Mouse (Mus musculus): ENCODE measurements around the gene Plac8.

The Plac8 gene

DNA sequence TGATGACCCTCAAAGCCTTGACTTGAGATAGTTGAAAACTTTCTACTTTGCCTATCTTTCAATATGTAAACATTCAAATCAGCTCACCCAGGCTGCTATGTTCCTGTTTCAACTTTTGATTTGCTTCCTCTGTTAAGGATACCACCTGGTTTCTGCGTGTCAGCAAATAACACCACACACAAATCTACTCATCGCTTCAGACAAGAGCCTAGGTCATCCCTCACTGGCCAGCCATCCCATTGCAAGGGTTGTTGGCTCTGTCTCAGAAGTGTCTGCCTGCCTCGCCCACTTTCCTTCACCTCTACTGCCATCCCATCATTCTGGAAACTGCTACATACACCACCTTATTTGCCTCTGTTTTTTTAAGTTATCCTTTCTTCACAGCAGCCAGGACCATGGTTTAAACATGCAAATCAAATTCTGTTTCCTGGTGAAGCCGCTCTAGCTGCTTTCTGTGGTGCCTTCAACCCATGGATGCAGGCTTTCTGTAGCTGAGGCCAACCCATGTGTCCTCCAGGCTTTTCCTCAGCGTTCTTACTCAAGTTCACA, 6.9 kb upstream of the Plac8 start:
- DNase-seq = no peak

GRCm38 (mm10) chr5:100574771-100575170, 2.7 kb upstream of the Plac8 start:
- DNase-seq = no peak

DNA sequence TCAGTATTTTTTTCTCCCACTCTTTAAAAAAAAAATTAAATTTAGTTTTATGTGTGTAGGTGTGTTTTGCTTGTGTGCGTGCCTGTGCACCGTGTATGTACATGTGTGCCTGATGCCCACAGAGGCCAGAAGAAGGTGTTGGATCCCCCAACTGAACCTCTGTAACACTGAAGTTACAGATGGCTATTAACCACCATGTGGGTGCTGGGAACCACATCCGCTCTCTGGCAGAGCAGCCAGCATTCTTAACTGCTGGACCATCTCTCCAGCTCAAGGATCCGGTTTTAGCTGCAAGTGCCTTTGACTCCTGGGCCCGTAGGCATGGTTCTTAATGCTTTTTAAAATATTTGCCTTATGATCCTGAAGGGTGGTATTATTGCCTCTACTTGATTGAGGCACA, 1.2 kb upstream of the Plac8 start:
- DNase-seq = no peak

GRCm38 (mm10) chr5:100570716-100571115, 1.3 kb downstream of the Plac8 start:
- DNase-seq = no peak

GRCm38 (mm10) chr5:100569997-100570595, 1.9 kb downstream of the Plac8 start:
- no peak for DNase-seq

DNA sequence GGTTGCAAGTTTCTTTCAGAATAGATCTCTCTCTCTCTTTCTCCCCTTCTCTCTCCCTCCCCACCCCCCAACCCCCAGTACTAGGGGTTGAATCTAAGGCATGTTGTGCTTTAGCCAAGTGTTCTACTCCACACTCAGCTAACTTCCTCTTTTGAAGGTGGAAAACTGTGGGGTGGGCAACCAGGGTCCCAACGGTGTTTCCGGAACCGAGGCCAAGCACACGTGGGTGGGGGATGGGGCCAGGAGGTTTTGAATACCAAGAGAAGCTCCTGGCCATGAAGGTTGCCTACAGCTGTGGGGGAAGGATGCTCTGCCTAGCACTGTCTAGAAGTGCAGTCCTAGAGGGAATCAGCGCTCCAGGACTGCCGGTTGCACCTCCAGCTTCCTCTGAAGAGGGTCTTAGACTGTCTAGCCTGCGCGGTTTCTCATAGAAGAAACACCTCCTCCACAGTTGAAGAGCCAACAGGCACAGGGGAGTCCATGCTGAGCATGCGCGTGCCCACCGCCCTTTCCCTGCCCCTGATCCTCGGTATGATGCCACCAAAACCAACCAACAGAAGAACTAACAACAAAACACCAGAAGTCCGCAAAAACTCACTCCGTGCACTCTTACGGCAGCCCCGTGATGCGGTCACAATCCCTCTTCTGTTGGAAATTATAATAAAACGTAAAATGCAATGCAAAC, 2.7 kb downstream of the Plac8 start:
- no peak for DNase-seq

GRCm38 (mm10) chr5:100568802-100569201, 3.2 kb downstream of the Plac8 start:
- DNase-seq = no peak

GRCm38 (mm10) chr5:100568177-100568576, 3.9 kb downstream of the Plac8 start:
- no peak for DNase-seq

DNA sequence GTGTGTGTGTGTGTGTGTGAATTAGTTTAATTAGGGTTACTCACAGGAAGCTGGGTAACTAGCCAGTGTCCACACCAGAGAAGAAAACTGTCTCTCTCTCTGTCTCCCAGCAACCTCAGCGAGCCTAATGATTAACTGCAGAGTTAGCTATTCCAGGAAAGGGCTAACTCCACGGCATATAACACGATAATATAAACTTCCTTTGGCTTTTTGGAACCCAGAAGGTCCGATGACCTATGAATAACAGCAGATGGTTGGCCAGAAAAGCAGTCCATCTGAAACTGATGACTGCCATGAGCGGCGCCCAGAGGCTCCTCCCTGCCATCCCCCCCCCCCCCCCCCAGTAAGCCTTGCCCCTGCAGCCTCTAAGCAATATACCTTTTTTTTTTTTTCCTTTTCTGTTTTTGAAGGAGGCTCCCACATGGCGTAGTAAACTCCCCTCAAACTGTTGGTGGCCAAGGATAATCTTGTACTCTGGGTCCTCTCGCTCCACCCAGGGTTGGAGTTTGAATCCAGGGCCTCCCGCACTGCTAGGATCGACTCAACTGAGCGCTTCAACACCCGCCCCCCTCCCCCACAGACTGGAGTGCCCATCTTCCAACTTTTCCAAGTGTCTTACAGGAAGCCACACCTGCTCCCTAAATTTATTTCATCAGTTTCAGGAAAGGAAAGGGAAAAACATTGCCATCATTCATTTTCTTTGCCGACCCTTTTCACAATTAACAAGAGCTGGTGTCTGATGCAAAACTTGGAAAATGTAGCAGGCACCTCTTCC, 4.6 kb downstream of the Plac8 start:
- DNase-seq = no peak

- DNase-seq = no peak
Observed at GRCm38 (mm10) chr5:100566798-100567197, 5.2 kb downstream of the Plac8 start.

DNA sequence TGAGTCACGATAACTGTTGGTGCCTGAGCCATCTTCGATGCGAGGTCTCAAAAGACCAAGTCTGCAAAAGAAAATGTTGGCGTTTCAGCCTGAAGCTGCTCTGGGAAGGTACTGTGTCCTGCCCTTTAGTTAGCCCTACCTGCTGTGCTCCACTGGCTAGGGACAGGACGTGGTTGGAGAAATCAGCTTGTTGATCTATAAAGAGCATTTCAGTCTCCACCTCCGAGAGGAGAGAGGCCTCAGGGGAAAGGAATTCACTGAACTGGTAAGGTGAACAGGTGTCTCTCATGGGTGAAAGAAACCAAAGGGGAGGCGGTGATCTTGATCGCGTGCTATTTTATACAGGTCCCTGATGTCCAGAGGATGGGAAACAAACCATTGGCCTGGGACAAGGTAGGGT, 9.3 kb downstream of the Plac8 start:
- no peak for DNase-seq

DNA sequence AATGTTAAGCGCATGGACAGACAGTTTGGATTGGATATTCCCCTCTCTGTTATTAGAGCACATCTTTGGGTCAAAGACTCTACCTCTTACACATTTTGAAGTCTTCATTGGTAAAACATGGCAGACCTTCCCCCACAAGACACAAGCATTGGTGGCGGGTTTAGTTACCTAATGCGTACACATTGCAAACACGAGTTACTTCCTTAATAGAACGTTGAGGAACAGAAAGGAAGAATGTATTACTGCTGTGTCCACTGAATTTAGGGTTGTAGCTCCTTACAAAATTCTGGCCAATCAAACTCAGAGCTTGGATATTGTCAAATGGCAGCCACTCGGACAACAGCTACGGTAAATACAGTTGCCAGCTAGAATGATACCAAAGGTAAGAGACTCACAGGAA, 12.7 kb downstream of the Plac8 start:
- no peak for DNase-seq

DNA sequence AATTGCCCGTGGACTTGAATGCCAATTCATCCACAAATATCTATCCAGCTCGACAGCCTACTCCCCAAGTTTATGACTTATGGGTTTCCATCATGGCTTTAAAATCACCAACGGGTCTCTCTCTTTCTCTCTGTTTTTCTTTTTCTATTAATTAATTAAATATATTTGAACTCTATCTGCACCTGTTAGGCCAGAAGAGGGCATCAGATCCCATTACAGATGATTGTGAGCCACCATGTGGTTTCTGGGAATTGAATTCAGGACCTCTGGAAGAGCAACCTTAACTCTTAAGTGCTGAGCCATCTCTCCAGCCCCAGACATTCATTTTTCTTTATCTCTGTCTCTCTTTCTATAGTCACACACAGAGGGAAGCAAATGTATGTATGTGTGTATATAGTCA, 13.3 kb downstream of the Plac8 start:
- no peak for DNase-seq

- no peak for DNase-seq
Observed at GRCm38 (mm10) chr5:100557537-100557936, 14.5 kb downstream of the Plac8 start.

DNA sequence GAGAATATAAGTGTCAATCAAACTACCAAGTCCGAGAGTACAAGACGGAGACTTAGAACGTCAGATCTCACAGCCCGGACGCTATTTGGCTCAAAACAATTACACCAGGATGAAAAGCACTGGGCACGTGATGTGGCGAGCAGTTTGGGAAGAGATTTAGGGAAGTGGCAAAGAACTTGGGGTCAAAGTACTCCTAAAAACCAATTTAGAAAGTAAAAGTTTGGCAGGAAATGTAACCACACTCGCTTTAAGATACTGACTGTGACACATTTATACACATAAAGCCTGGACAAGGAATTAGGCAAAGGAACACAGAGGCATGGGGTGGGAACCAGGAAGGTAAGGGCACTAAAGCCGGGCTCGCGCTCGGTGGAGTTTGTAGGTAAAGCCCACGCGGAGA, 15.0 kb downstream of the Plac8 start:
- no peak for DNase-seq

GRCm38 (mm10) chr5:100553426-100553825, 18.6 kb downstream of the Plac8 start:
- peak; percentile 24 for DNase-seq

- no peak for DNase-seq
Observed at GRCm38 (mm10) chr5:100551952-100552351, 20.1 kb downstream of the Plac8 start.

GRCm38 (mm10) chr5:100550151-100550550, 21.9 kb downstream of the Plac8 start:
- no peak for DNase-seq

DNA sequence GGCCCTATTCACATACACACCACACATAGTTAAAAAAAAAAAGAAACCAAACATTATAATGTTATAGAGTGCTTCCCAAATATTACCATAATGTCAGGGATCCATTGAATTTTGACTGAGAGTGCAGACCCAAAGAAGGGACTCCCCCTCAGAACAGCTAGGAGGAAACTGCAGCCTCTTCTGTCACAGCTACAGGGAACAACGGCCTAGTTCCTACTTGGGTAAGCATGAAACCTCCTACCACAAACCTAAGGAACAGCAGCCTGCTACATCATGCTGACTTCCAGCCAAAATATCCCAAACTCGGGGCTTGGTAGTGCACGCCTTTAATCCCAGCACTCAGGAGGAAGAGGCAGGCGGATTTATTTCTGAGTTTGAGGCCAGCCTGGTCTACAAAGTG, 22.7 kb downstream of the Plac8 start:
- no peak for DNase-seq

GRCm38 (mm10) chr5:100548236-100548635, 23.8 kb downstream of the Plac8 start:
- DNase-seq = no peak

GRCm38 (mm10) chr5:100546294-100547080, 25.6 kb downstream of the Plac8 start:
- DNase-seq = no peak

DNA sequence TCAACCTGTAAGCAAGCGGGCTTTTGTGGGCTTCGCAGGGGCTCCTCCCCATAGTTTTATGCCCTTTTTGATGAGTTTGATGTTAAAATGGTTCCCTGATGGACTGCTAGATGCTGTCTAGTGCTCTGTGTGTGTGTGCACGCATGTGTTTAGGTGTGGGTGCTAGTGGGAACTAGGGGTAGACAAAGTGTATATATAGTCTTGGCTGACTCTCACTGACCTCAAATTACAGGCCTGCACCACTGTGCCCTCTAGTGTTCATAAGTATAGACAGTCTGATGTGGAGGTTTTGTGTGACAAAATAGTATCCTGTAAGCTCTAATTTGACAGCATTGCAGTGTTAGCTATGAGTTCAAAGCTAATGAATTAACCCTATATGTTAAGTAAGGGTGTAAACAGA, 35.4 kb downstream of the Plac8 start:
- DNase-seq = peak; percentile 56

DNA sequence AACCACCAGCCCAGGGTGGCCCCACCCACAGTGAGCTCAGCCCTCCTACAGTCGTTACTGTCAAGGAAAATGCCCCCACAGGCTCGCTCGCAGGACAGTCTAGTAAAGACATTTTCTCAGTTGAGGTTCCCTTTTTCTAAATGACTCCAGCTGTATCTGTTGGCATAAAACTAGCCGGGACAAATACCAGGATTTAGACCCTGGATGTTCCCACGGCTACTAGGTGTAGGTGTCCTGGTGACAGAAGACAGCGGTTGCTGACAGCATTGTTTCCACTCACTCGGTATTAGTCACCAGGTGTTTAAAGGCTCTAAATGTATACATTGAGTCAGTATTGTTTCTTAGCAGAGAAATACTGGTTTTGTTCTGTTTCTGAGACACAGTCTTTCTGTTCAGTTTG, 36.2 kb downstream of the Plac8 start:
- DNase-seq = no peak

All from retina, postnatal 1 day (tissue).